In the genomic region with DNA sequence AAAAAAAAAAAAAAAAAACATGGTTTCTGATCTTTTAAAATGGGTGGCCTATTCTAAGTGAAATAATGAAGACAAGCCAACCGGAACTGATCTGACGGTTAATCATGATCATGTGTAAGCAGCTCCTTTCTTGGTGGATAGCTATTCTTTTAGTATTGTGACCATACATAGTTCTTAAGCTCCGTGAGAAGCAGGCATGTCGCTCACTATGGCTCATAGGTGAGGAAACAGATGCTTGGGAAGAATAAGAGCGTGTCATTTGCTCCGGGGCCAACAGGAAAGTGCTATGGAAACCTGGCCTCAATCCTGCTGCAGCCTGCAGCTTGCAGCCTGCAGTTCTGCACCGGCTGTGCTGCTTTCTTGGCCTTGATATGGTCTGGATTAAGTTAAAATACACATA, we compare ENCODE assay signal across 11 mouse cellular contexts. TPM values are rescaled to one million over a fixed set of nuclear protein-coding genes. Genes with fewer than 3 reads are reported as not detected.
DNase-seq lines count a peak whose midpoint lies in the region; ATAC-seq and TF ChIP-seq lines count a peak whose summit lies in the region.
"Had no signal": no experiment of that assay in that cellular context is flagged by ENCODE, and none has a peak within 500 bp of the region (broad histone marks: within the 10 kb centered on the region; RNA-seq: fewer than 3 reads in every experiment).

No protein-coding gene starts in this region.

- no peak for TF ChIP-seq POLR2A in limb, embryonic 14.5 days (IDR thresholded peaks at IDR 0.05; ENCODE audit: borderline replicate concordance, extremely low read depth, insufficient read depth, insufficient read length)

- H3K27ac ChIP-seq in limb, embryonic 14.5 days (replicated peaks; ENCODE audit: low read depth, low read length), result no peak overlapping the region
- H3K27ac ChIP-seq in limb, embryonic 10.5 days, result no peak overlapping the region
- H3K27ac ChIP-seq in forebrain, embryonic 15.5 days (replicated peaks), result no peak overlapping the region
- H3K27ac ChIP-seq: macrophage had no signal

- WGBS in limb, embryonic 14.5 days, result 48% methylated on average over 7 of the region's 7 CpGs
- 80% methylated on average over 7 of the region's 7 CpGs for WGBS in limb, embryonic 10.5 days
- 10% methylated on average over 7 of the region's 7 CpGs for WGBS in forebrain, embryonic 15.5 days

- peaks cover 12% of the 10 kb centered on the region for H3K4me1 ChIP-seq in limb, embryonic 14.5 days (ENCODE audit: control insufficient read depth, insufficient read depth, low read length)
- peaks cover 19% of the 10 kb centered on the region for H3K4me1 ChIP-seq in limb, embryonic 10.5 days
- H3K4me1 ChIP-seq in forebrain, embryonic 15.5 days, result peaks cover 13% of the 10 kb centered on the region

- H3K4me3 ChIP-seq in limb, embryonic 14.5 days (replicated peaks; ENCODE audit: low read length), result no peak overlapping the region
- H3K4me3 ChIP-seq in limb, embryonic 10.5 days, result no peak overlapping the region
- H3K4me3 ChIP-seq in forebrain, embryonic 15.5 days, result no peak overlapping the region

- no peaks in the 10 kb centered on the region for H3K36me3 ChIP-seq in limb, embryonic 14.5 days (ENCODE audit: control insufficient read depth, insufficient read depth, low read length)
- H3K36me3 ChIP-seq in limb, embryonic 10.5 days, result no peaks in the 10 kb centered on the region
- no peaks in the 10 kb centered on the region for H3K36me3 ChIP-seq in forebrain, embryonic 15.5 days

- DNase-seq in cerebellum, adult 11 months, result no peak
- peak; percentile 41 for DNase-seq in limb, embryonic 14.5 days (ENCODE audit: low spot score)
- DNase-seq in limb, embryonic 10.5 days (ENCODE audit: low spot score), result no peak
- peak; percentile 74 for DNase-seq in brain, adult 2 months (ENCODE audit: low read depth, low spot score)
- no peak for DNase-seq in gastrocnemius, postnatal 25 days
- DNase-seq: kidney, adult 9 months; retina, postnatal 1 day had no signal

- H3K4me2 ChIP-seq in limb, embryonic 14.5 days (replicated peaks; ENCODE audit: low read depth, low read length, severe bottlenecking), result no peak overlapping the region
- no peak overlapping the region for H3K4me2 ChIP-seq in forebrain, embryonic 15.5 days (replicated peaks)

- ATAC-seq in cerebellum, adult (ENCODE audit: insufficient number of reproducible peaks, low FRiP score, low TSS enrichment), result peak; percentile 59
- no peak for ATAC-seq in limb, embryonic 14.5 days (ENCODE audit: low FRiP score, low read depth)
- peak; percentile 63 for ATAC-seq in forebrain, embryonic 15.5 days (replicated peaks)
- ATAC-seq in inflammation-experienced regulatory T-cells, adult 6 months, result no peak

- no peaks in the 10 kb centered on the region for H3K27me3 ChIP-seq in limb, embryonic 14.5 days (ENCODE audit: control insufficient read depth, insufficient read depth, low read length)
- H3K27me3 ChIP-seq in limb, embryonic 10.5 days (ENCODE audit: low read depth, poor library complexity, severe bottlenecking), result no peaks in the 10 kb centered on the region
- H3K27me3 ChIP-seq in forebrain, embryonic 15.5 days, result no peaks in the 10 kb centered on the region

- no peaks in the 10 kb centered on the region for H3K9me3 ChIP-seq in limb, embryonic 14.5 days (ENCODE audit: control insufficient read depth, low read length)
- no peaks in the 10 kb centered on the region for H3K9me3 ChIP-seq in limb, embryonic 10.5 days (replicated peaks)
- H3K9me3 ChIP-seq in forebrain, embryonic 15.5 days, result no peaks in the 10 kb centered on the region

- no peak overlapping the region for H3K9ac ChIP-seq in limb, embryonic 14.5 days (ENCODE audit: low read depth, low read length, severe bottlenecking)
- no peak overlapping the region for H3K9ac ChIP-seq in forebrain, embryonic 15.5 days (replicated peaks)

RNA-seq across cellular contexts. Expression of gene Mbnl1, which starts 40.7 kb away (rescaled TPM):
- 40.2 and 48.3 TPM in 2 replicates for polyA plus RNA-seq in limb, embryonic 14.5 days (2012; rRNA removed)
- polyA plus RNA-seq in limb, embryonic 14.5 days (2014; fragmentation: Nextera tagmentation; extraction: Ambion mirVana), result 123 and 124 TPM in 2 replicates
- polyA plus RNA-seq in limb, embryonic 10.5 days (2016; fragmentation: Nextera tagmentation; extraction: Ambion mirVana), result 51.2 and 53.1 TPM in 2 replicates
- 44.0 and 45.4 TPM in 2 replicates for polyA plus RNA-seq in forebrain, embryonic 15.5 days (2015; fragmentation: Nextera tagmentation; extraction: Ambion mirVana)
- 100 to 1,000 TPM; 763 to 996 (median 829) TPM for polyA plus RNA-seq in inflammation-experienced regulatory T-cells, adult 6 months (2017; shearing (Covaris generic))
- 100 to 1,000 TPM; 339 to 401 TPM for total RNA-seq in gastrocnemius, postnatal 25 days (2021)

Comparison
In these comparisons a context has a peak if more than half of its experiments do, and no peak if none do; other contexts are left out.
1. DNase-seq: peak in limb, embryonic 14.5 days (single experiment) and brain, adult 2 months (single experiment); none in cerebellum, adult 11 months (single experiment), limb, embryonic 10.5 days (single experiment) and gastrocnemius, postnatal 25 days (single experiment).
2. ATAC-seq: peak in cerebellum, adult (single experiment) and forebrain, embryonic 15.5 days (single experiment); none in limb, embryonic 14.5 days (single experiment) and inflammation-experienced regulatory T-cells, adult 6 months (single experiment).
3. RNA of gene Mbnl1, which starts 40.7 kb away (polyA plus RNA-seq): 763 to 996 TPM in inflammation-experienced regulatory T-cells, adult 6 months; 40.2 to 124 TPM in limb, embryonic 14.5 days, 51.2 to 53.1 TPM in limb, embryonic 10.5 days and 44.0 to 45.4 TPM in forebrain, embryonic 15.5 days; every median in the first group is over 4 times any median in the second.